Mouse (Mus musculus) heart, embryonic 16.5 days (tissue): ENCODE results near the gene Arl15. TPM values are rescaled to one million over a fixed set of nuclear protein-coding genes. Genes with fewer than 3 reads are reported as not detected.

Experiments
- ATAC-seq: fragments of 200-750 bp; cut with Nextera tagmentation; replicated peaks from 2 replicates; pipeline ENCODE4 v1.8.0; 2017; ENCODE audit warnings: moderate number of reproducible peaks; ENCODE audit not compliant: insufficient read depth, low FRiP score; ENCODE audit errors: extremely low read depth
- H3K27ac ChIP-seq: fragments of 300-500 bp; sonication (generic); 2 replicates; pipeline ENCODE4 v1.5.1; 2014; ENCODE audit warnings: mild to moderate bottlenecking, low read length, control low read depth, moderate library complexity
- H3K27me3 ChIP-seq: fragments of 300-500 bp; sonication (generic); 2 replicates; pipeline ENCODE4 v1.6.1; 2014; ENCODE audit warnings: low read length, mixed read lengths; ENCODE audit not compliant: control insufficient read depth, insufficient read depth
- H3K36me3 ChIP-seq: fragments of 300-500 bp; sonication (generic); 2 replicates; pipeline ENCODE4 v1.6.1; 2014; ENCODE audit not compliant: control insufficient read depth, insufficient read depth
- H3K4me1 ChIP-seq: fragments of 300-500 bp; sonication (generic); 2 replicates; pipeline ENCODE4 v1.6.1; 2014; ENCODE audit warnings: low read length, mixed read lengths; ENCODE audit not compliant: control insufficient read depth, insufficient read depth
- H3K4me2 ChIP-seq: fragments of 300-500 bp; sonication (generic); 2 replicates; pipeline ENCODE4 v1.6.1; 2014; ENCODE audit warnings: low read depth, mild to moderate bottlenecking, control low read depth, low read length
- H3K4me3 ChIP-seq: fragments of 300-500 bp; sonication (generic); 2 replicates; pipeline ENCODE4 v1.5.1; 2014; ENCODE audit warnings: mild to moderate bottlenecking, control low read depth, low read length
- H3K9ac ChIP-seq: fragments of 300-500 bp; sonication (generic); 2 replicates; pipeline ENCODE4 v1.6.1; 2014; ENCODE audit warnings: low read length, control low read depth
- H3K9me3 ChIP-seq: fragments of 300-500 bp; sonication (generic); replicated peaks from 2 replicates; pipeline ENCODE4 v1.6.1; 2016; ENCODE audit warnings: low read length; ENCODE audit not compliant: control insufficient read depth
- WGBS: fragments of 180-500 bp; shearing (Covaris S2); extraction: QIAGEN DNeasy Blood & Tissue Kit; methylation state at CpG from one replicate; pipeline ENCODE4 v1.1.7; 2014; 5-methylcytosine and 5-hydroxymethylcytosine counted together
- polyA plus RNA-seq: library from polyadenylated mRNA; unstranded; fragments of >200 nt; fragmentation: Nextera tagmentation; extraction: Ambion mirVana; gene quantifications from 2 replicates; pipeline ENCODE4 v1.2.1, GENCODE M21; 2015

Gene Arl15
- polyA plus RNA-seq, 1 experiment from 2014 or later = 8.8 TPM

DNA sequence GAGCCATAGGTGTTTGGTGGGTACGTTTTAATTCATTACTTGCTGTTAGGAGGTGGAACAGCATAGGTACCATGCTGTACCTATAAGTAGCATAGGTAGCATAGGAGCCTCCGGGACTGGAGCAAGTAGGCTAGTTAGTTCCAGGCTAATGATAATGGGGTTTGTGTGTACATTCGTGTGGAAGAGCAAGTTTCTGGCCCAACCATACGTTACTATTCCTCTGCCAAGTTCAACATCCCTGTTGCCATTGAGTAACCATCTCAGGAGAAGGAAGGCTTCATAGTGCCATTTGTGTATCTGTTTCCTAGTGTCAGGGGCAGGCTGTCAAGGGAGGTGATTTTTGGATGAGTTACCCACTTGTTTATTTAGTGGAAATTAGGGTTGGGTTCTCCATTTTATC is 141.4 kb downstream of the Arl15 start:
- WGBS = 90% methylated on average over 4 of the region's 4 CpGs
- peaks cover 14% of the 10 kb centered on the region for H3K4me1 ChIP-seq

DNA sequence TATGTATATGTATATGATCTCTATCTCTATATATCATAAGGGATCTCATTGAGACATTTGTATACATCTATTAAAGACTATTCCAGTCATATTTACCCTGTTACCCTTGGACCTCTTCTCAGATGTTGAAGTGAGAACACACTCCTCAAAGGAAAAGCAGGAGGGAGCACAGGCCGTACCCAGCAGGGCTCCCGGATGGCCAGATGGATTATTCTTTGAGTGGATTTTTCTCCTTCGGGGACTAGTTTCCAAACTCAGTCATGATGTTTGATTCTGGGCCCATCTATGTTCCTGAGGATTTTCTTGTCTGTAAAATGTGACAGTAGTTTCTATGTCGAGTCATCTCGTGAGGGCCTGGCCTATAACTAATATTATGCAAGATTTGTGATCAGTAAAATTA is 142.9 kb downstream of the Arl15 start:
- ATAC-seq = no peak
- 95% methylated on average over 5 of the region's 5 CpGs for WGBS

More for the DNA sequence above, 141.4 kb downstream of the Arl15 start:
- ATAC-seq = no peak
- no peak overlapping the region for H3K4me3 ChIP-seq
- no peaks in the 10 kb centered on the region for H3K9me3 ChIP-seq
- no peaks in the 10 kb centered on the region for H3K27me3 ChIP-seq
- H3K9ac ChIP-seq = no peak overlapping the region
- no peaks in the 10 kb centered on the region for H3K36me3 ChIP-seq
- no peak overlapping the region for H3K4me2 ChIP-seq
- H3K27ac ChIP-seq = no peak overlapping the region

DNA sequence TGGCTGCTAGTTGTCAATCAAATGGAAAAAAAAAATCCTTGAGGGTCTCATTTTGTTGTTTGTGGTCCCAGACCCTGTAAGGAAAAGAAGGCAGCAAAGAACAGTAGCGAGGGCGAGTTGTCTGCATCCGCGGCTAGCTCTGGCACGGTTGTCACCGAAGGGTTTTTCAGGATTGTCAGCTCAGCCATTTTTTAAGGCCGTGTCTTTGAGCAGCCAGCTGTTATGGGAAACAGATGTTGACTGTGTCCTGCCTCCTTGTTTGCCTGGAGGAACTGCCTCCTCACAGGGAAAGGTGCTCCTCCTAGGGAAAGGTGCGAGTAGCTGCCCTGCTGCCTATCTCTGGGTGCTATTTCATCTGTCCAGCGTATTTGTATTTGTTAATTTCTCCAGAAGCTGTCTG is 144.3 kb downstream of the Arl15 start:
- H3K4me3 ChIP-seq = no peak overlapping the region

More for the DNA sequence above, 142.9 kb downstream of the Arl15 start:
- no peak overlapping the region for H3K9ac ChIP-seq
- peaks cover 11% of the 10 kb centered on the region for H3K4me1 ChIP-seq
- H3K27ac ChIP-seq = no peak overlapping the region
- H3K9me3 ChIP-seq = no peaks in the 10 kb centered on the region
- no peaks in the 10 kb centered on the region for H3K27me3 ChIP-seq
- H3K4me2 ChIP-seq = no peak overlapping the region
- H3K4me3 ChIP-seq = no peak overlapping the region
- no peaks in the 10 kb centered on the region for H3K36me3 ChIP-seq

DNA sequence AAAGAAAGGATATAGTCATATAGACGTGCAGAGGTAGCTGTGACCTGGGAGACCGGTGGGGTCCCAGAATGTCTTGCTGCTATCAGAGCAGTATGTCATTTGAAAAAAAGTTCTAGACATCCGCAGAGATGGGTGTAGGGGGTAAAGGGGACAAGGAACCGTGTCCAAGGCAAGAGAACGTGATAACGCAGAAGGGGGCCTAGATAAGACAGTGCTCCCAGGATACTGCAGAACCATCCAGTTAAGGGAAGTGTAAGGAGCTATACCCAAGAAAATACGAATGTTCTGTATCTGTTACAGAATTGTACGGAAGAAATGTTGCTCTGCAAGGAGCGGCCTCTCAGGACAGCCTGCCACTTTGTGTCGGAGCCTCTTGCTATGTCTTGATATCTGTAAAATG is 144.8 kb downstream of the Arl15 start:
- Histone ChIP-seq H3K27me3 (no peaks in the 10 kb centered on the region), H3K36me3 (no peaks in the 10 kb centered on the region), H3K9me3 (no peaks in the 10 kb centered on the region), H3K27ac (0 out of 2 replicates have a peak overlapping the region, but pooled peaks have one; percentile 10), H3K9ac (no peak overlapping the region), H3K4me1 (peaks cover 11% of the 10 kb centered on the region), H3K4me2 (no peak overlapping the region), H3K4me3 (no peak overlapping the region)
- ATAC-seq = no peak
- 62% methylated on average over 10 of the region's 10 CpGs for WGBS

More for the DNA sequence above, 144.3 kb downstream of the Arl15 start:
- H3K4me1 ChIP-seq = peaks cover 11% of the 10 kb centered on the region
- 90% methylated on average over 9 of the region's 9 CpGs for WGBS
- H3K9ac ChIP-seq = no peak overlapping the region
- no peak overlapping the region for H3K4me2 ChIP-seq
- no peak overlapping the region for H3K27ac ChIP-seq
- no peak for ATAC-seq
- H3K36me3 ChIP-seq = no peaks in the 10 kb centered on the region
- no peaks in the 10 kb centered on the region for H3K9me3 ChIP-seq
- H3K27me3 ChIP-seq = no peaks in the 10 kb centered on the region

DNA sequence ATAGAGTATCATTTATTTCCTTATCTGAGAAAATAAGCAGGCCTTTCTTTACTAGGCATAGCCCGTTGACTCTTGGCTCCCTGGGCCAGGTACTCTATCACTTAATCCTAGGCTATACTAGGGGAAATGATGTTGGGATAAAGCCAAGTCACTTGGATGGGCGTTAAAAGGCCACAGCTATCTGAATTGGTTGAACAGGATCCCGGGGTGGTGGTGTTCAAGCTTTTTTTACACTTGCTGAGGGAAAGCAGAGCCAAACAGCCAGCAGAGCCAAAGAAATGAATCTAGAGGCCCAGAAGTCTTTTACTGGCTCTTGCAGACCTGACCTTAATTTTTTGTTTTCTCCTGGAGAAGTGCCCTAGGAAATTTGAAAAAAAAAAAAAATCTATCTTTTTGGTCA is 145.4 kb downstream of the Arl15 start:
- no peak overlapping the region for H3K4me2 ChIP-seq
- WGBS = 12% methylated on average over 3 of the region's 3 CpGs
- H3K9me3 ChIP-seq = no peaks in the 10 kb centered on the region
- no peaks in the 10 kb centered on the region for H3K27me3 ChIP-seq
- peak; percentile 49 for ATAC-seq
- H3K9ac ChIP-seq = no peak overlapping the region
- H3K27ac ChIP-seq = no peak overlapping the region
- H3K4me3 ChIP-seq = no peak overlapping the region
- no peaks in the 10 kb centered on the region for H3K36me3 ChIP-seq
- H3K4me1 ChIP-seq = peaks cover 11% of the 10 kb centered on the region

DNA sequence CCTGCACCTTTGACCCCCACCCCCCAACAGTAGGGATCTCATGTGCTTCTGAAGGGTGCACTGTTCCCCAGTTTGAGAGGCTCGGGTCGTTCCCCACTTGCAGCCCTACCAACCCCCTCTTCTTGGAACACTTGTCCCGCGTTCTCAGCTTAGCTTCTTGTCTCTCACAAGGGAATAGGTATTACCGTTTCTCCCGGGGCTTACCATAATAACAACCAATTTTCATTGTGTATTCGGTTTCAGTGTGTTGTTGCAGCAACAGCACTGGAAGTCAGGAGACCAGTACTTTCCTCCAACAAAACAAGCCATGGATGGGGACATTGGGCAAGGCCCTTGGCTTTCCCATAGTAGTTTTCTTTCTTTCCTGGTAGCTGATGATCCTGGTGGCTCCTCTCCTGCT is 145.8 kb downstream of the Arl15 start:
- Histone ChIP-seq H3K4me3 (no peak overlapping the region), H3K27me3 (no peaks in the 10 kb centered on the region), H3K4me2 (no peak overlapping the region), H3K9me3 (no peaks in the 10 kb centered on the region), H3K9ac (no peak overlapping the region), H3K27ac (no peak overlapping the region), H3K36me3 (no peaks in the 10 kb centered on the region), H3K4me1 (peaks cover 11% of the 10 kb centered on the region)
- 81% methylated on average over 7 of the region's 7 CpGs for WGBS
- ATAC-seq = no peak

DNA sequence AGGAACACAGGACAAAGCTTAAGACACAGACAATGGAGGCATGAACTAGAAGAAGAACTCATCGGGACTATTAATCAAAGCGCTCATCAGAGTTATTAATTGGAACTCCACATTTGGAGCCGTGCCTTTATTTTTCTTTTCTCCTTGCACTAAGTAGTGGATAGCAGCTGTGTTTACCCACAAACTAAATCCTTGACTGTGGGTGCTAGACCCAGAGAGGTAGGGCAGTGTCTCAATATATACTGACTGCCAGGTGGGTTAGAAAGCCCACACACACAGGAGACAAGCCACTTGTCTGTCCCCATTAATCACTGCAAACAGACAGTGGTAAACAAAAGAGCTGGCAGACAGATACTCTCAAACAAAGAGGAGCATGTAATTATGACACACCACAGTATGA is 147.6 kb downstream of the Arl15 start:
- H3K4me1 ChIP-seq = peaks cover 11% of the 10 kb centered on the region
- no peak overlapping the region for H3K27ac ChIP-seq
- no peak overlapping the region for H3K4me3 ChIP-seq
- H3K4me2 ChIP-seq = no peak overlapping the region
- ATAC-seq = no peak
- H3K27me3 ChIP-seq = no peaks in the 10 kb centered on the region
- H3K9me3 ChIP-seq = no peaks in the 10 kb centered on the region
- H3K36me3 ChIP-seq = no peaks in the 10 kb centered on the region
- H3K9ac ChIP-seq = no peak overlapping the region
- 89% methylated on average over 3 of the region's 3 CpGs for WGBS

DNA sequence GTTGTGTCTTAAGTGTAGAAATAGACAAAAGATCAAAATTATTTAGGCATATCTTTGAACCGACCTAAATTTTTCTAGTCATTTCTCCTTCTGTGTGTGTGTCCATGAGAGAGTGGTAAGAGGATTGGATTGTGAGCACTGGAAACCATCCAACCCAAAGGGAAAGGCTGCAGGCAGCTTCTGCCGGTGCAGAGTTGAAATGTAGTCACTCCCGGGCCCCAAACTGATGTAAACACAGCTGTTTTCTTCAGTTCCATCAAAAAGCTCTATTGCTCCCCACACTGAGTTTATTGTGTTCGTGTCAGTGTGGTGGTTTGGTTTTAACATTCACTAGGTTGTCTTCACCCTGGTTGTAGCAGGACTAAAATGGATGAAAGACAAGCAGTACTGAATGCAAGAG is 153.2 kb downstream of the Arl15 start:
- peaks cover 16% of the 10 kb centered on the region for H3K4me1 ChIP-seq
- H3K9ac ChIP-seq = no peak overlapping the region
- no peak overlapping the region for H3K27ac ChIP-seq
- 43% methylated on average over 4 of the region's 4 CpGs for WGBS
- no peak overlapping the region for H3K4me3 ChIP-seq
- no peaks in the 10 kb centered on the region for H3K36me3 ChIP-seq
- no peak overlapping the region for H3K4me2 ChIP-seq
- no peak for ATAC-seq
- no peaks in the 10 kb centered on the region for H3K9me3 ChIP-seq
- no peaks in the 10 kb centered on the region for H3K27me3 ChIP-seq

DNA sequence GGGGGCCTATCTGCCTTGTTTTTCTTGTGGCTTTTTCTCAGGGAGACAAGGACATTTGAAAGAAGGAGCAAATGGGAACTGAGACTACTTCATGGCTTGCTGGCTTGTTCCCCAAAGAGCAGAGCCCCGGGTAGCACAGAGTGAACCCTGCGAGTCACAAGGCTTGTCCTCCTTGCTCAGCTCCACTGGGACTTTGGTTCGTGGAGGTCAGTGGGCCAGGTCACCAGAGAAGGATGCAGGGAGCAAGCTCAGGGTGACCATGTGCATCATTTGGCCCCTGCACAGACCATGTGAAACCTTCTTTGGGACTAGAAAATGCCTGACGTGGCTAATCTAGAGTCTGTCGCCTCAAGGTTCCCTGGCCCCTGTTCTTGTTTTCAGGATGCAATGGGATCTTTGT is 155.4 kb downstream of the Arl15 start:
- 72% methylated on average over 5 of the region's 5 CpGs for WGBS
- ATAC-seq = no peak
- Histone ChIP-seq H3K36me3 (no peaks in the 10 kb centered on the region), H3K4me3 (no peak overlapping the region), H3K27ac (no peak overlapping the region), H3K4me2 (no peak overlapping the region), H3K4me1 (peaks cover 16% of the 10 kb centered on the region), H3K9me3 (no peaks in the 10 kb centered on the region), H3K27me3 (no peaks in the 10 kb centered on the region), H3K9ac (no peak overlapping the region)

DNA sequence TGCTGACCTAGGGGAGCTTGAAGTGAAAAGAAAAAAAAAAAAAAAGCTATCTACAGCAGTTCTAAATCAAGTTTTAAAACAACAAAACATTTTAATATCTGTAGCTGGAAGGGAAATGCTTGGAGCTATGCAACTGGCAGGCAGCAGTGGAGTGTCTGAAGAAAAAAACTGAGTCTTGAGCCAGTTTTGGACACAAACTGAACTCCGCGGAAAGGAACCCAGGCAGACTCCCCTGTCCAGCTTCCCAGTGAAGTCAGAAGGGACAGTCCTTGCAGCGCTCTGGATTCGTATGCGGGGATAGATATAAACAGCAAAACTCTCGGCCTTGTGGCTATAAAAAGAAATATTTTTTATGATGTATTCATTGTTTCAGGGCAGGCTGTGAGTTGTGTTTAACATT is 155.8 kb downstream of the Arl15 start:
- Histone ChIP-seq H3K4me3 (no peak overlapping the region), H3K9ac (no peak overlapping the region), H3K4me1 (peaks cover 16% of the 10 kb centered on the region), H3K9me3 (no peaks in the 10 kb centered on the region), H3K27ac (no peak overlapping the region), H3K36me3 (no peaks in the 10 kb centered on the region), H3K4me2 (no peak overlapping the region), H3K27me3 (no peaks in the 10 kb centered on the region)
- WGBS = 64% methylated on average over 6 of the region's 6 CpGs
- no peak for ATAC-seq
